Mouse (Mus musculus): Measurements from ENCODE around the gene Spock2.
A peak's percentile ranks its signal among the peaks of the same experiment; 100 is the strongest.

Gene Spock2

DNA sequence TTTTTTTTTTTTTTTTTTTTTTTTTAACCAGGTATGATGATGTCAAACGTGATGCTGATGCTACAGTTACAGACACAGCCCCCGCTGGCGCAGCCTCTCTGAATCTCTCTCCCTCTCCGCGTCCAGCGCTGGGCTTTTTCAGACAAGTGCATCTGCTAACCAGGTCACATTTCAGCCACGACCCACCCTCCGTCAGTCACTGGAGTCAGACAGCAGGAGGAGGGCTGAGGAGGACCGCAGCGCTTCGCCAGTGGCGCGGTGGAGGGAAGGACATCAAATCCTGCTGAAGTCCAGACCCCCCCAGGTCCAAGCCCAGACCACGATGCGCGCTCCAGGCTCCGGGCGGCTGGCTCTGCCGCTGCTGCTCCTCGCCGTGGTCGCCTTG lies at the start of gene Spock2:
Gene Spock2 (plus strand): TSS at position 74 of the 385 bp plus-strand sequence.
- peak; percentile 32 for DNase-seq (ENCODE audit: low read depth, low spot score)

GRCm38 (mm10) chr10:60062173-60062572 lies 43.8 kb upstream of the Spock2 start:
- DNase-seq (ENCODE audit: low read depth, low spot score), result no peak

GRCm38 (mm10) chr10:60062931-60063330 lies 43.1 kb upstream of the Spock2 start:
- DNase-seq (ENCODE audit: low read depth, low spot score), result no peak

DNA sequence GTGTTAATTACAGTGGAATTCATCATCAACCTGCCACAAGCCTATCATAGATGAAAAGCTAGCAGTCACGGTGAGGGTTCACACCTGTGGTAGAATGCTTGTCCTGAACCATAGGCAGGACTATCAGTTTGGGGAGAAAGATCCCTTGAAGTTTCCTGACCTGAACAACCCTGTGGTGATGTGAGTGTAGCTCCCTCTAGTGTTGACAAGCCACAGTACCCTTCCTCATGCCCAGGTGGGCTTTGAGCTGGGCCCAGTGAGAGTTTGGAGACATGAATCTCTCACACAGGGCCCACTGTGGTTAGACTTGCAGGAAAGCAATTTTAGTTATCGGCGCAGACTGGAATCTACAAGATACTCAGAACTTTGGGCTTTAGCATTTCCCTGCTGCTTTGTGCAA lies 39.5 kb upstream of the Spock2 start:
- DNase-seq (ENCODE audit: low read depth, low spot score), result peak; percentile 67

DNA sequence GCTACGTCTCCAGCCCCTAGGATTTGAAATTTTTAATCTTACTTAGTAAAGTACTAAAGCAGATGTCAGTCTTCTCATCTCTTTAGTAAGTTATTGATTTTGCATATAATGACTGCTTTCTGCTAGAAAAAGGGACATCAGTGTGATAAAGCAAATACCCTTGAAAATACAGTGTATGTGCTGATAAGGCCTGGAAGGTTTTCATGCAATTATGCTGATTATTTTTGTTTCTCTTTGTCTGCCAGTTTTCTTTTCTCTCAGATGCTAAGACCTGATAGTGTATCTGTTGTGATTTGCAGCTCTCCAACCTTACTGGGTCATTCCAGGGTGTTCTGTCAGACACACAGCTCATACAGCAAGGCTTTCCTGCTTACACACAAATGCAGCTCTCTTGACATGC lies 30.9 kb upstream of the Spock2 start:
- no peak for DNase-seq (ENCODE audit: low read depth, low spot score)

GRCm38 (mm10) chr10:60077226-60077625 lies 28.8 kb upstream of the Spock2 start:
- no peak for DNase-seq (ENCODE audit: low read depth, low spot score)

DNA sequence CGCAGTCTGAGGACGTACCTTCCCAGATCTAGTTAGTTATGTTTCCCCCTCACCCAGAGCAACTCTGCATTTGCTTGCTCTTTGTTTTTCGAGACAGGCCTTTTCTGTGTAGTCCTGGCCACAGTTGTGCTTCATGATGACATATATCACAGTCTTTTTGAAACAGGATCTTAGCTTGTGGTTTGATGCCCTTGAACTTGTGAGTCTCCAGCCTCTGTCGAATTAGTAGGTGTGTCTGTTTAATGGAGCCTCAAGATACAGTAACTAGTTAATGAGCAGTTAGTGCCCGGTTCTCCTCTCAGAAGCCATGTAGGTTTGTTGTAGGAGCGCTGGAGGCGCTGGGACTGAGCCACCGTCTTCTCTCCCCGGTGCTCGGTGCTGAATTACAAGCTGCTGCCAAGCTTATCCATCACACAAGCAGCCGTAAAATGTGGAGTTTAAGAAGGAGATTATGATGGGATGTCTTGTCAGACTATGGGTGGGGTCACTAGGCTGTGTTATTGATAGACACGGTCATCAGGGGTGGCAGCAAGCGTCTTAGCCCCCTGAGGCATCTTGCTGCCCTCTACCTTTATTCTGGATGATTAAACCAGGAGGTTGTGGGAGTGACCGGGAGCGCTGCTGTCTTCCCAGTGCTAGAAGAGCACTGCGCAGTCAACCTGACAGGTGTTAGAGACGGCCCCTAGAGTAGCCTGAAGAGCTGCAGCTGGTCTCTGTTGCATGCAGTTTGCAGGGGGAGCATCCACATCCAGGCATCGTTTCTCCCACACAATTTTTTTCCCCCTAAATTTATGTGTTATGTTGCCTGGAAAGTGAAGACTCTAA lies 28.1 kb upstream of the Spock2 start:
- no peak for DNase-seq (ENCODE audit: low read depth, low spot score)

GRCm38 (mm10) chr10:60078561-60078917 lies 27.5 kb upstream of the Spock2 start:
- no peak for DNase-seq (ENCODE audit: low read depth, low spot score)

- DNase-seq (ENCODE audit: low read depth, low spot score), result peak; percentile 17
These were observed 25.8 kb upstream of the Spock2 start for GRCm38 (mm10) chr10:60080171-60080570.

DNA sequence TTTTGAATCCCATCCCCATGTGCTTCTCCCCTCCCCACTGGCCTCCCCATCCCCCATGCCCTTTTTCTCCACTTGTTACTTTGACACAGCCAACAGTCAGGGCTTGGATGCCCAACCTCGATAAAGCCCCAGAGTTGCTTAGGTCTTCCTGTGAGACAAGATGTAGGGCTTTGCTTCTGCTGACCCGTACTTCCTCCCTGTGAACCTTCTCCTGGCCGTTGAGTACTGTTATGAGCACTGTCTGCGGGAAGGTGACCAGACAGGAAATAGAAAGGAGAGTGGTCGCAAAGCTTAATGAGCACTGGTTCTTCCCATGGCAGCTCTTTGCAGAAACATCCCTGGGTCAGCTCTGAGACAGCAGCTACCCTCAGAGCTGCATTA lies 25.4 kb upstream of the Spock2 start:
- DNase-seq (ENCODE audit: low read depth, low spot score), result no peak

GRCm38 (mm10) chr10:60080982-60081825 lies 24.8 kb upstream of the Spock2 start:
- peak; percentile 7 for DNase-seq (ENCODE audit: low read depth, low spot score)

- peak; percentile 78 for DNase-seq (ENCODE audit: low read depth, low spot score)
These were observed 24.1 kb upstream of the Spock2 start for GRCm38 (mm10) chr10:60081905-60082304.

- DNase-seq (ENCODE audit: low read depth, low spot score), result no peak
These were observed 22.0 kb upstream of the Spock2 start for GRCm38 (mm10) chr10:60084065-60084464.

- no peak for DNase-seq (ENCODE audit: low read depth, low spot score)
These were observed 13.7 kb upstream of the Spock2 start for GRCm38 (mm10) chr10:60092311-60092710.

GRCm38 (mm10) chr10:60093751-60094150 lies 12.3 kb upstream of the Spock2 start:
- DNase-seq (ENCODE audit: low read depth, low spot score), result no peak

DNA sequence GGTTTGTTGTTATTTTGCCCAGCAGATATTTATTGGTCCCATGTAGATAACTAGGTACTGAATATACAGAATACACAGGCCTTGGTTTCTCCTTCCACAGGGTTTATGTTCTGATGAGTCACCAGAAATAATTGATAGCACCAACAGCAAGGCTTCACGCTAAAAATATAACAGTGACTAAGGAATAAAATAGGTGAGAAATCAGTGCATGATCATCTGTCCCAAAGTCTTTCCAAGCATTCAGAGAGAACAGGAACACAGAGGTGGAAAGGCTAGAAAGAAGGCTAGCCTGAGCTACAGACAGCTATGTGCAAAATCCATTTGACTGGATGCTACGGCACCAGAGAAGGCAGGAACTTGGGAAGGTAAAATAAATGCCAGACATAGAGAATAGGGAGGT lies 10.5 kb upstream of the Spock2 start:
- DNase-seq (ENCODE audit: low read depth, low spot score), result no peak

DNA sequence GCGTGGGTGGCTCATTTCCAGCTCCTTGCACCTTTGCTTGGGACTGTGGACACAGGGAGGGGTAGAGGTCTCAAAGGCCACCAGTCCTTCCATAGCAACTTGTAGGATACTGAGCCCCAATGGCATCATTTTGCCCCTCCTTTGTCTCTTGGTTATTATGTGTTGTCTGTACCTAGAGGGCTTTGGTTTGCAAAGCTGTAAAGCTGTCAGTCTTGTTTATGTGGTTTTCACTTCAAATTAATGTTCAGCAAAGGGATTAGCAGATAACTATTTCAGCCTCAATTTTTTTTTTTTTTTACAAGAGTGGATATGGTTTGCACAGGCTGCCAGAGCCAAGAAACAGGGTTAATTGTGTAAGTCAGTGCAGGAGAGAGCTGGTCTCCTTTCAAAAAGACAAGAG lies 9.7 kb upstream of the Spock2 start:
- DNase-seq (ENCODE audit: low read depth, low spot score), result no peak

DNA sequence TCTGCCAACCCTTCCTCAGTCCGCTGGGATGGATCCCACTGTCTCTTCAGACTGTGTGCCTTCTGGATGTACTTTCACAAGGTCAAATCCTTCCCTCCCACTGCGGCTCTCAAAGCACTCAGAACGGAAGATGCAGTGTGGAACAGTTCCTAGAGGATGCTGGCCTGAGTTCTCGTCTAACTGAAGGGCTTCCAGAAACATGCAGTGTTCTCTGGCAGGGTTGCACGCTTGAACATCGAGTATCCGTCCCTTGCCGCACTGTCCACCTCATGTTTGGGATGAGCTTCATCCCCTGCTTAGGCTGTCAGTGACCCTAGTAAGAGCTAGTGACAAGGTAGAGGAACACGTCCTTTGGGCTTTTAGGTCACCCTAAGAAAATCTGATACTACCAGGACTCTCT lies 8.9 kb upstream of the Spock2 start:
- DNase-seq (ENCODE audit: low read depth, low spot score), result no peak

DNA sequence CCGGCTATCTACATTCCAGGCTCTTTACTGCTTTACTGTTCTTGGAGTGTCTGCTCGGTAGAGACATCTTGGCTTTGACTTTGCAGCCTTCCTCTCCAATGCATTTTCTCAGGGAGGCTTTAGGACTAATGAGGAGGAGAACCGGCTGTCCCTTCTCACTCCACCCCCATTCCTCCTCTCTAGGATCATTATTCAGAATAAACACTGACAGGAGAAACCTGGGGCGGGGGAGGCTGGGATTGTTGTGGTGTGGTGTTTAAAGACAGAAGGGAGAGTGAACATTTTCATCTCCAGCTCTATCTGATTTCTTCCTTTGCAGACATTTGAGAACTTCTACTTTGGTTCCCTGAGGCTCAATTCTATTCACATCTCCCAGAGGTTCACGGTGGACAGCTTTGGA lies 8.2 kb upstream of the Spock2 start:
- DNase-seq (ENCODE audit: low read depth, low spot score), result no peak

DNA sequence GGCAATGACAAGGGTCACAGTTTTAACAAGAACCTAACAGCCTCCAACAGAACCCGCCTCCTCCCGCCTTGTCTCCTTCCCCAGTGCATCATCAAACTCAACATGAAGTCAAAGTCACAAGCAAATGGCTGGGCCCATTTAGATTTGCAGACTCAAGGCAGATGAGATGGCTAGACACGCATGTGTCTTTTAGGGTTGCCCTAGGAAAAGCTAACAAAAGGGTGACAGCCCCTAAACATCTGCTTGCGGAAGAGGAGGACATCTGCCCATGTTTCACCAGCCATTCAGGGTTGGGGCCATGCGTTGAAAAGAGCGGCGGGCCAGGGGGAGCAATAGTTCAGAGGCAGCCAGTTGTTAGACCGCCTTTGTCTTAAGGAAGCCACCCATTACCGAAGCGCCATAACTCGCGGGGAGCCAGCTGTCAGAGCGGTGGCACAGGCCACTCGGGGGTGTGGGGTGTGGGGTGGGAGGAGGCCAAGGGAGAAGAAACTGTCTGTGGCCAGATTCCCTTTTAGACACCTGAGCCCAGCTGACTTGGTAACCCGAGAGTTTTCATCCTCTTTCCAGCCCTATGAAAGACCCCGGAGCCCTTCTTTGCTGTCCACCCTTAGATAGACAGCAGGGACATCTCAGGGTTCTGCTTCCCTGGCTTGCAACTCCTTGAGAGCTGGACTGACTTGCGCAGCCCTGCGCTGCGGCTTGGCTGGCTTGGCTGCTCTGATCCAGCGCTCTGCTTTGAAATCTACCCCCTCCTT lies 451 bp upstream of the Spock2 start:
- peak; percentile 32 for DNase-seq (ENCODE audit: low read depth, low spot score)

GRCm38 (mm10) chr10:60106531-60107186 lies 640 bp downstream of the Spock2 start:
- DNase-seq (ENCODE audit: low read depth, low spot score), result peak; percentile 65

GRCm38 (mm10) chr10:60107448-60107847 lies 1.4 kb downstream of the Spock2 start:
- DNase-seq (ENCODE audit: low read depth, low spot score), result peak; percentile 32

Measured in ZHBTc4 (cell line).